Mouse (Mus musculus): ENCODE measurements at regions not wholly inside any gene's neighbourhood (a gene's known extent, or its start where the extent isn't known, plus 50 kb on each side); places are given as distances from the start of the nearest gene placed in this dataset.

GRCm38 (mm10) chr13:115257345-115257744 is 155.6 kb upstream of the Itga1 start:
- WGBS = 71% methylated on average over 2 of the region's 2 CpGs
- no peaks in the 10 kb centered on the region for H3K36me3 ChIP-seq (ENCODE audit: control insufficient read depth, insufficient read depth, low read length)
- no peaks in the 10 kb centered on the region for H3K4me1 ChIP-seq (ENCODE audit: control insufficient read depth, insufficient read depth, low read length)
- H3K27ac ChIP-seq = no peak overlapping the region
- intact Hi-C loops (cut with DNase I) = no loop called here
- no peak overlapping the region for H3K9ac ChIP-seq (ENCODE audit: low read depth, low read length)
- no peaks in the 10 kb centered on the region for H3K79me2 ChIP-seq (replicated peaks; ENCODE audit: control insufficient read depth, insufficient read depth, low read length)
- DNase-seq = no peak
- no peak for TF ChIP-seq EP300 (IDR thresholded peaks at IDR 0.05; ENCODE audit: insufficient read depth, low read depth, low read length)
- no peak for TF ChIP-seq POLR2A (IDR thresholded peaks at IDR 0.05; ENCODE audit: insufficient read depth, low read depth, low read length)
- TF ChIP-seq CTCF (IDR thresholded peaks at IDR 0.05) = no peak
- no peaks in the 10 kb centered on the region for H3K27me3 ChIP-seq (ENCODE audit: control insufficient read depth, insufficient read depth, low read length)
- H3K4me3 ChIP-seq = no peak overlapping the region

DNA sequence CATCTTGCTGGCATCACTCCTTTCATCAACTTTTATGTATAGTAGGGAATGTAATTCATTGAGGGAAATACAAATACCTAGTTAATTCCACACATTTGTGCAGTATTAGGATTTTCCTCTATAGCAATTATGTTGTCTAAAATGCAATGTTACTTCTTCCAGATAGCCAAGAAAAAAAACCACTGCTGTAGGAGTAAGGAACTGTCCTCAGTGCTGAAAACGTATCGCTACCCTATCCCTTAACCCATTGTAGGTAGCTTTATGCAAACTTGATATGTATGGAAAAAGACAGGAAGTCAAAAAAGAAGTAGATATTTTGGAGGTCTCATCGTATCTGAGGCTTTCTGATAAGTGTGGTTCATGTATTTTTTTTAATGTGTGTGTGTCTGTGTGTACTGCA is 150.8 kb upstream of the Itga1 start:
- Histone ChIP-seq H3K79me2 (replicated peaks; ENCODE audit: control insufficient read depth, insufficient read depth, low read length) (no peaks in the 10 kb centered on the region), H3K27ac (no peak overlapping the region), H3K4me3 (no peak overlapping the region), H3K9ac (ENCODE audit: low read depth, low read length) (no peak overlapping the region), H3K36me3 (ENCODE audit: control insufficient read depth, insufficient read depth, low read length) (no peaks in the 10 kb centered on the region), H3K27me3 (ENCODE audit: control insufficient read depth, insufficient read depth, low read length) (no peaks in the 10 kb centered on the region), H3K4me1 (ENCODE audit: control insufficient read depth, insufficient read depth, low read length) (no peaks in the 10 kb centered on the region)
- intact Hi-C loops (cut with DNase I) = no loop called here
- no peak for TF ChIP-seq CTCF (IDR thresholded peaks at IDR 0.05)
- TF ChIP-seq POLR2A (IDR thresholded peaks at IDR 0.05; ENCODE audit: insufficient read depth, low read depth, low read length) = no peak
- no peak for TF ChIP-seq EP300 (IDR thresholded peaks at IDR 0.05; ENCODE audit: insufficient read depth, low read depth, low read length)
- no peak for DNase-seq
- 34% methylated on average over 3 of the region's 3 CpGs for WGBS

DNA sequence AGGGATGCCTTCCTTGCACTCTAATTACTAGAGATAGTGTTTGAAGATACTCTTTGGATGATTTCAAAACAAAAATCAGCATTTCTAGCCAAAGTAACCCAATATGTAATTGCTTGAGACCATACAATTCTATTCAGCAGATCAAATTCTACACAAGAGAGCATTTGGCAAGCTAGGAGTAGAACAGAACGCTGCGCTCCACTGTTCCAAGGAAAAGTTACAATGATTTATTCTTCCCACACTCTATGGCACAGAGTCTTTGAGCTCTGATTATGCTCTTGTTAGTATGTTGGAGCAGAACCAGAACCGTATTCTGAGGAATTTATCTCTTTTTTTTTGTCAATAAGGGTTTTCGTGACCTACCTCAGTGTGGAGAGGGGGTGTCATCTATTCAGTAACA is 130.2 kb upstream of the Itga1 start:
- intact Hi-C loops (cut with DNase I) = loop anchor here (5.0 kb wide), 1 partner anchor 400 kb away; no protein-coding TSS in a partner anchor
- no peaks in the 10 kb centered on the region for H3K4me1 ChIP-seq (ENCODE audit: control insufficient read depth, insufficient read depth, low read length)
- H3K27me3 ChIP-seq (ENCODE audit: control insufficient read depth, insufficient read depth, low read length) = no peaks in the 10 kb centered on the region
- no peak overlapping the region for H3K27ac ChIP-seq
- H3K36me3 ChIP-seq (ENCODE audit: control insufficient read depth, insufficient read depth, low read length) = no peaks in the 10 kb centered on the region
- 80% methylated on average over 4 of the region's 4 CpGs for WGBS
- H3K4me3 ChIP-seq = no peak overlapping the region
- no peak overlapping the region for H3K9ac ChIP-seq (ENCODE audit: low read depth, low read length)
- DNase-seq = no peak
- H3K79me2 ChIP-seq (replicated peaks; ENCODE audit: control insufficient read depth, insufficient read depth, low read length) = no peaks in the 10 kb centered on the region
- TF ChIP-seq POLR2A (IDR thresholded peaks at IDR 0.05; ENCODE audit: insufficient read depth, low read depth, low read length) = no peak
- TF ChIP-seq CTCF (IDR thresholded peaks at IDR 0.05) = no peak
- TF ChIP-seq EP300 (IDR thresholded peaks at IDR 0.05; ENCODE audit: insufficient read depth, low read depth, low read length) = no peak

DNA sequence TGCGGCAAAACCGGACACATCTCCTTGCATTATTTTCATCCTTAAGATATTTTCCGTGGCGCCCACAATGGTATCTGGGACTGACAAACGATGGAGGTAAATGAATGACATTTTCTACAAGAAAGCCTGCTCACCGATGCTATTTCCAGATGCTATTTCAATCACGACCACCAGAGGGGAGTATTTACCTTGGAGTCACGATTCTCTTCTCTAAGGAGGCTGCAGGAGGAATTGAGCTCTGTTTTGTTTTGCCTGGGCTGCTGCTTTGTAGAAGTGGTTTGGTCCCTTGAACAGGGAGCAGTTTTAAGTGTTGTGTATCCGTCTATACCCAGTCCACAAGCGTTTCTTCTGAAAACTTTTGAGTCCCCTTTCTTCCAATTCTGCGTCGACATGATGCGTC is 128.7 kb upstream of the Itga1 start:
- WGBS = 24% methylated on average over 13 of the region's 13 CpGs
- peak; percentile 14 to 20 for DNase-seq
- intact Hi-C loops (cut with DNase I) = loop anchor here (1.0 to 5.0 kb wide), 2 partner anchors 398 to 1482 kb away; no protein-coding TSS in a partner anchor
- Histone ChIP-seq H3K27me3 (ENCODE audit: control insufficient read depth, insufficient read depth, low read length) (no peaks in the 10 kb centered on the region), H3K27ac (no peak overlapping the region), H3K9ac (ENCODE audit: low read depth, low read length) (no peak overlapping the region), H3K79me2 (replicated peaks; ENCODE audit: control insufficient read depth, insufficient read depth, low read length) (no peaks in the 10 kb centered on the region), H3K4me1 (ENCODE audit: control insufficient read depth, insufficient read depth, low read length) (no peaks in the 10 kb centered on the region), H3K36me3 (ENCODE audit: control insufficient read depth, insufficient read depth, low read length) (no peaks in the 10 kb centered on the region), H3K4me3 (no peak overlapping the region)
- TF ChIP-seq CTCF (IDR thresholded peaks at IDR 0.05) (peak; percentile 98), POLR2A (IDR thresholded peaks at IDR 0.05; ENCODE audit: insufficient read depth, low read depth, low read length) (no peak)

GRCm38 (mm10) chr13:115226824-115227223 is 125.1 kb upstream of the Itga1 start:
- DNase-seq = no peak
- H3K79me2 ChIP-seq (replicated peaks; ENCODE audit: control insufficient read depth, insufficient read depth, low read length) = no peaks in the 10 kb centered on the region
- no peak overlapping the region for H3K4me3 ChIP-seq
- TF ChIP-seq CTCF (IDR thresholded peaks at IDR 0.05) (no peak), EP300 (IDR thresholded peaks at IDR 0.05; ENCODE audit: insufficient read depth, low read depth, low read length) (no peak), POLR2A (IDR thresholded peaks at IDR 0.05; ENCODE audit: insufficient read depth, low read depth, low read length) (no peak)
- 15% methylated on average over 6 of the region's 6 CpGs for WGBS
- H3K27me3 ChIP-seq (ENCODE audit: control insufficient read depth, insufficient read depth, low read length) = no peaks in the 10 kb centered on the region
- no peak overlapping the region for H3K9ac ChIP-seq (ENCODE audit: low read depth, low read length)
- intact Hi-C loops (cut with DNase I) = no loop called here
- no peaks in the 10 kb centered on the region for H3K4me1 ChIP-seq (ENCODE audit: control insufficient read depth, insufficient read depth, low read length)
- no peaks in the 10 kb centered on the region for H3K36me3 ChIP-seq (ENCODE audit: control insufficient read depth, insufficient read depth, low read length)
- no peak overlapping the region for H3K27ac ChIP-seq

GRCm38 (mm10) chr13:115219701-115220100 is 117.9 kb upstream of the Itga1 start:
- no peak for TF ChIP-seq POLR2A (IDR thresholded peaks at IDR 0.05; ENCODE audit: insufficient read depth, low read depth, low read length)
- TF ChIP-seq CTCF (IDR thresholded peaks at IDR 0.05) = peak; percentile 61
- H3K27me3 ChIP-seq (ENCODE audit: control insufficient read depth, insufficient read depth, low read length) = no peaks in the 10 kb centered on the region
- H3K27ac ChIP-seq = peak overlapping the region; percentile 10; the same call in 1 of the 2 replicates
- no peak for DNase-seq
- H3K9ac ChIP-seq (ENCODE audit: low read depth, low read length) = no peak overlapping the region
- H3K79me2 ChIP-seq (replicated peaks; ENCODE audit: control insufficient read depth, insufficient read depth, low read length) = no peaks in the 10 kb centered on the region
- peaks cover 1% of the 10 kb centered on the region for H3K4me1 ChIP-seq (ENCODE audit: control insufficient read depth, insufficient read depth, low read length)
- H3K36me3 ChIP-seq (ENCODE audit: control insufficient read depth, insufficient read depth, low read length) = no peaks in the 10 kb centered on the region; the same call in none of the 2 replicates
- intact Hi-C loops (cut with DNase I) = loop anchor here (2.0 to 5.0 kb wide), 4 partner anchors 32 to 233 kb away; partner anchors contain the start of genes Gm49395 and Itga1
- WGBS = 36% methylated on average over 2 of the region's 2 CpGs
- H3K4me3 ChIP-seq = no peak overlapping the region
